Mouse (Mus musculus): Measurements from ENCODE around the gene Itpkb. TPM values are rescaled to one million over a fixed set of nuclear protein-coding genes. Genes with fewer than 3 reads are reported as not detected.
A peak's percentile ranks its signal among the peaks of the same experiment; 100 is the strongest.

Gene Itpkb
- polyA plus RNA-seq, 1 experiment: 18.1 TPM

- Histone ChIP-seq H3K4me1 (ENCODE audit: control insufficient read depth, insufficient read depth, low read length) (peaks cover 11% of the 10 kb centered on the region), H3K27ac (ENCODE audit: control insufficient read depth, insufficient read depth, low read depth, low read length, poor library complexity) (peak overlapping the region; percentile 7; the same call in 1 of the 2 replicates)
- WGBS: 56% methylated on average over 10 of the region's 10 CpGs
Observed at GRCm38 (mm10) chr1:180390746-180391574, 60.7 kb downstream of the Itpkb start.

GRCm38 (mm10) chr1:180391575-180391945 is 61.3 kb downstream of the Itpkb start:
- H3K27ac ChIP-seq (ENCODE audit: control insufficient read depth, insufficient read depth, low read depth, low read length, poor library complexity): no peak overlapping the region
- WGBS: 79% methylated on average over 4 of the region's 4 CpGs
- no peak overlapping the region for H3K4me3 ChIP-seq (replicated peaks; ENCODE audit: control insufficient read depth, low read depth, low read length)
- no peak for TF ChIP-seq CTCF (IDR thresholded peaks at IDR 0.05; ENCODE audit: control insufficient read depth, insufficient read depth, low read length)
- TF ChIP-seq POLR2A (IDR thresholded peaks at IDR 0.05; ENCODE audit: borderline replicate concordance, control insufficient read depth, low read depth, low read length): no peak
- H3K4me1 ChIP-seq (ENCODE audit: control insufficient read depth, insufficient read depth, low read length): peaks cover 11% of the 10 kb centered on the region

More at GRCm38 (mm10) chr1:180390746-180391574, 60.7 kb downstream of the Itpkb start:
- TF ChIP-seq POLR2A (IDR thresholded peaks at IDR 0.05; ENCODE audit: borderline replicate concordance, control insufficient read depth, low read depth, low read length) (no peak), CTCF (IDR thresholded peaks at IDR 0.05; ENCODE audit: control insufficient read depth, insufficient read depth, low read length) (no peak)
- H3K4me3 ChIP-seq (replicated peaks; ENCODE audit: control insufficient read depth, low read depth, low read length): no peak overlapping the region

GRCm38 (mm10) chr1:180392137-180392798 is 62.0 kb downstream of the Itpkb start:
- WGBS: 66% methylated on average over 5 of the region's 5 CpGs
- TF ChIP-seq POLR2A (IDR thresholded peaks at IDR 0.05; ENCODE audit: borderline replicate concordance, control insufficient read depth, low read depth, low read length): no peak
- Histone ChIP-seq H3K4me1 (ENCODE audit: control insufficient read depth, insufficient read depth, low read length) (peaks cover 11% of the 10 kb centered on the region), H3K27ac (ENCODE audit: control insufficient read depth, insufficient read depth, low read depth, low read length, poor library complexity) (peak overlapping the region; percentile 83), H3K4me3 (replicated peaks; ENCODE audit: control insufficient read depth, low read depth, low read length) (no peak overlapping the region)

- H3K4me1 ChIP-seq (ENCODE audit: control insufficient read depth, insufficient read depth, low read length): peaks cover 11% of the 10 kb centered on the region
- WGBS: 23% methylated on average over 9 of the region's 9 CpGs
- TF ChIP-seq POLR2A (IDR thresholded peaks at IDR 0.05; ENCODE audit: borderline replicate concordance, control insufficient read depth, low read depth, low read length) (no peak), CTCF (IDR thresholded peaks at IDR 0.05; ENCODE audit: control insufficient read depth, insufficient read depth, low read length) (no peak)
- peak overlapping the region; percentile 83 for H3K27ac ChIP-seq (ENCODE audit: control insufficient read depth, insufficient read depth, low read depth, low read length, poor library complexity)
- no peak overlapping the region for H3K4me3 ChIP-seq (replicated peaks; ENCODE audit: control insufficient read depth, low read depth, low read length)
Observed at GRCm38 (mm10) chr1:180393017-180393797, 62.9 kb downstream of the Itpkb start.

- TF ChIP-seq POLR2A (IDR thresholded peaks at IDR 0.05; ENCODE audit: borderline replicate concordance, control insufficient read depth, low read depth, low read length) (no peak), CTCF (IDR thresholded peaks at IDR 0.05; ENCODE audit: control insufficient read depth, insufficient read depth, low read length) (no peak)
- peaks cover 8% of the 10 kb centered on the region for H3K4me1 ChIP-seq (ENCODE audit: control insufficient read depth, insufficient read depth, low read length)
- no peak overlapping the region for H3K27ac ChIP-seq (ENCODE audit: control insufficient read depth, insufficient read depth, low read depth, low read length, poor library complexity)
- no peak overlapping the region for H3K4me3 ChIP-seq (replicated peaks; ENCODE audit: control insufficient read depth, low read depth, low read length)
- WGBS: 87% methylated on average over 12 of the region's 12 CpGs
Observed at GRCm38 (mm10) chr1:180393873-180394272, 63.6 kb downstream of the Itpkb start.

GRCm38 (mm10) chr1:180397734-180398133 is 67.4 kb downstream of the Itpkb start:
- peaks cover 12% of the 10 kb centered on the region for H3K4me1 ChIP-seq (ENCODE audit: control insufficient read depth, insufficient read depth, low read length)
- TF ChIP-seq CTCF (IDR thresholded peaks at IDR 0.05; ENCODE audit: control insufficient read depth, insufficient read depth, low read length): no peak
- H3K4me3 ChIP-seq (replicated peaks; ENCODE audit: control insufficient read depth, low read depth, low read length): no peak overlapping the region
- H3K27ac ChIP-seq (ENCODE audit: control insufficient read depth, insufficient read depth, low read depth, low read length, poor library complexity): no peak overlapping the region
- 81% methylated on average over 5 of the region's 5 CpGs for WGBS

- no peak for TF ChIP-seq POLR2A (IDR thresholded peaks at IDR 0.05; ENCODE audit: borderline replicate concordance, control insufficient read depth, low read depth, low read length)
- TF ChIP-seq CTCF (IDR thresholded peaks at IDR 0.05; ENCODE audit: control insufficient read depth, insufficient read depth, low read length): no peak
- Histone ChIP-seq H3K4me3 (replicated peaks; ENCODE audit: control insufficient read depth, low read depth, low read length) (no peak overlapping the region), H3K27ac (ENCODE audit: control insufficient read depth, insufficient read depth, low read depth, low read length, poor library complexity) (no peak overlapping the region), H3K4me1 (ENCODE audit: control insufficient read depth, insufficient read depth, low read length) (peaks cover 14% of the 10 kb centered on the region)
- WGBS: 60% methylated on average over 3 of the region's 3 CpGs
Observed at GRCm38 (mm10) chr1:180398446-180398845, 68.2 kb downstream of the Itpkb start.
